Comparison of ENCODE assay signal across 26 mouse cellular contexts in genomic region chr1:131812006-131812405, GRCm38 (mm10). TPM values are rescaled to one million over a fixed set of nuclear protein-coding genes. Genes with fewer than 3 reads are reported as not detected.
DNase-seq lines count a peak whose midpoint lies in the region; ATAC-seq and TF ChIP-seq lines count a peak whose summit lies in the region.
"Had no signal": no experiment of that assay in that cellular context is flagged by ENCODE, and none has a peak within 500 bp of the region (broad histone marks: within the 10 kb centered on the region; RNA-seq: fewer than 3 reads in every experiment).

No protein-coding gene starts in this region.

- ATAC-seq in liver, embryonic 12.5 days, result no peak
- ATAC-seq in lung, postnatal 0 days, result 0 out of 2 replicates have a peak, but pooled peaks have one; percentile 17
- no peak for ATAC-seq in neural tube, embryonic 15.5 days (ENCODE audit: low FRiP score)
- ATAC-seq: forebrain, embryonic 14.5 days had no signal

- no peaks in the 10 kb centered on the region for H3K36me3 ChIP-seq in heart, embryonic 10.5 days
- peaks cover 34% of the 10 kb centered on the region for H3K36me3 ChIP-seq in liver, adult 2 months (ENCODE audit: control insufficient read depth, insufficient read depth, low read length)
- H3K36me3 ChIP-seq in liver, embryonic 12.5 days, result no peaks in the 10 kb centered on the region
- H3K36me3 ChIP-seq in lung, postnatal 0 days (ENCODE audit: insufficient read depth, low read length), result no peaks in the 10 kb centered on the region
- no peaks in the 10 kb centered on the region for H3K36me3 ChIP-seq in neural tube, embryonic 15.5 days
- H3K36me3 ChIP-seq: embryonic facial prominence, embryonic 13.5 days; embryonic facial prominence, embryonic 15.5 days; forebrain, embryonic 10.5 days; forebrain, embryonic 12.5 days had no signal

- WGBS in heart, embryonic 10.5 days, result 55% methylated on average over 9 of the region's 9 CpGs
- 80% methylated on average over 9 of the region's 9 CpGs for WGBS in liver, adult 2 months
- WGBS in liver, embryonic 12.5 days (ENCODE audit: insufficient replicate concordance), result 58% methylated on average over 9 of the region's 9 CpGs
- 40% methylated on average over 9 of the region's 9 CpGs for WGBS in lung, postnatal 0 days
- 48% methylated on average over 9 of the region's 9 CpGs for WGBS in lung, adult 2 months
- WGBS in neural tube, embryonic 15.5 days, result 78% methylated on average over 9 of the region's 9 CpGs

- peaks cover 19% of the 10 kb centered on the region for H3K27me3 ChIP-seq in heart, embryonic 10.5 days (ENCODE audit: insufficient read depth, poor library complexity, severe bottlenecking)
- no peaks in the 10 kb centered on the region for H3K27me3 ChIP-seq in liver, adult 2 months (ENCODE audit: control insufficient read depth, insufficient read depth, low read length)
- peaks cover 6% of the 10 kb centered on the region; the same call in 1 of the 2 replicates for H3K27me3 ChIP-seq in liver, embryonic 12.5 days (replicated peaks)
- H3K27me3 ChIP-seq in lung, postnatal 0 days (replicated peaks; ENCODE audit: insufficient read depth, low read length), result no peaks in the 10 kb centered on the region
- H3K27me3 ChIP-seq in neural tube, embryonic 15.5 days (replicated peaks), result no peaks in the 10 kb centered on the region
- H3K27me3 ChIP-seq: embryonic facial prominence, embryonic 15.5 days; forebrain, embryonic 12.5 days had no signal

- H3K4me3 ChIP-seq in heart, embryonic 10.5 days, result no peak overlapping the region
- H3K4me3 ChIP-seq in liver, adult 2 months (ENCODE audit: insufficient read depth, low read depth, low read length), result no peak overlapping the region
- H3K4me3 ChIP-seq in liver, embryonic 12.5 days, result no peak overlapping the region
- H3K4me3 ChIP-seq in lung, postnatal 0 days (ENCODE audit: low read depth, low read length), result no peak overlapping the region
- no peak overlapping the region for H3K4me3 ChIP-seq in lung, adult 2 months (replicated peaks; ENCODE audit: extremely low read depth, low read depth, low read length)
- no peak overlapping the region for H3K4me3 ChIP-seq in neural tube, embryonic 15.5 days (replicated peaks)
- H3K4me3 ChIP-seq: embryonic facial prominence, embryonic 13.5 days; embryonic facial prominence, embryonic 15.5 days; erythroblast, embryonic 14.5 days; forebrain, embryonic 10.5 days; forebrain, embryonic 12.5 days had no signal

- peaks cover 3% of the 10 kb centered on the region; the same call in 1 of the 2 replicates for H3K4me1 ChIP-seq in heart, embryonic 10.5 days
- H3K4me1 ChIP-seq in liver, adult 2 months (ENCODE audit: control insufficient read depth, insufficient read depth, low read length), result peaks cover 10% of the 10 kb centered on the region
- H3K4me1 ChIP-seq in liver, embryonic 12.5 days, result no peaks in the 10 kb centered on the region
- H3K4me1 ChIP-seq in lung, postnatal 0 days (ENCODE audit: insufficient read depth, low read depth, low read length), result 0 out of 2 replicates have a peak, but pooled peaks cover 3% of the 10 kb centered on the region
- no peaks in the 10 kb centered on the region for H3K4me1 ChIP-seq in lung, adult 2 months (ENCODE audit: control insufficient read depth, insufficient read depth, low read length)
- no peaks in the 10 kb centered on the region for H3K4me1 ChIP-seq in neural tube, embryonic 15.5 days
- H3K4me1 ChIP-seq: embryonic facial prominence, embryonic 13.5 days; embryonic facial prominence, embryonic 15.5 days; forebrain, embryonic 10.5 days; forebrain, embryonic 12.5 days had no signal

- no peak overlapping the region for H3K4me2 ChIP-seq in liver, embryonic 12.5 days
- no peak overlapping the region for H3K4me2 ChIP-seq in lung, postnatal 0 days (replicated peaks; ENCODE audit: low read depth, low read length)
- H3K4me2 ChIP-seq in neural tube, embryonic 15.5 days, result no peak overlapping the region
- H3K4me2 ChIP-seq: embryonic facial prominence, embryonic 13.5 days; embryonic facial prominence, embryonic 15.5 days; forebrain, embryonic 12.5 days had no signal

- 0 out of 2 replicates have a peak overlapping the region, but pooled peaks have one; percentile 19 for H3K27ac ChIP-seq in heart, embryonic 10.5 days
- peak overlapping the region; percentile 77 for H3K27ac ChIP-seq in liver, adult 2 months (replicated peaks; ENCODE audit: insufficient read depth, low read depth, low read length)
- no peak overlapping the region for H3K27ac ChIP-seq in liver, embryonic 12.5 days
- H3K27ac ChIP-seq in lung, postnatal 0 days (ENCODE audit: low read length), result no peak overlapping the region
- no peak overlapping the region for H3K27ac ChIP-seq in neural tube, embryonic 15.5 days (replicated peaks)
- H3K27ac ChIP-seq: embryonic facial prominence, embryonic 13.5 days; embryonic facial prominence, embryonic 15.5 days; forebrain, embryonic 10.5 days; forebrain, embryonic 12.5 days had no signal

- TF ChIP-seq POLR2A in liver, adult 2 months (IDR thresholded peaks at IDR 0.05; ENCODE audit: extremely low read depth, insufficient read depth, low read length), result no peak
- TF ChIP-seq POLR2A in lung, adult 2 months (IDR thresholded peaks at IDR 0.05; ENCODE audit: borderline replicate concordance, extremely low read depth, low read depth, low read length), result no peak

- DNase-seq in heart, embryonic 10.5 days (ENCODE audit: low spot score), result peak; percentile 75
- DNase-seq in heart, postnatal 25 days (ENCODE audit: low spot score), result no peak
- no peak for DNase-seq in liver, adult 2 months (ENCODE audit: extremely low read depth, low read depth, low spot score)
- DNase-seq in lung, postnatal 0 days (ENCODE audit: low spot score), result no peak
- DNase-seq in lung, adult 2 months, result no peak
- peak; percentile 21 for DNase-seq in neural tube, embryonic 10.5 days (ENCODE audit: extremely low spot score, low spot score)
- DNase-seq: adrenal gland, adult 2 months; adrenal gland, postnatal 10 days; adrenal gland, postnatal 25 days; cerebellum, adult 11 months; cerebellum, adult 18-20 months; cerebellum, adult 8-10 months; cerebellum, adult 9-11 months; cerebellum, postnatal 14 days; cerebellum, postnatal 36 days; embryo, embryonic 11 days had no signal

- TF ChIP-seq EP300 in lung, postnatal 0 days (IDR thresholded peaks at IDR 0.05), result no peak

- no peak overlapping the region for H3K9ac ChIP-seq in liver, adult 2 months (ENCODE audit: low read depth, low read length)
- no peak overlapping the region for H3K9ac ChIP-seq in liver, embryonic 12.5 days
- no peak overlapping the region for H3K9ac ChIP-seq in lung, postnatal 0 days (replicated peaks; ENCODE audit: low read depth)
- no peak overlapping the region for H3K9ac ChIP-seq in neural tube, embryonic 15.5 days (replicated peaks)
- H3K9ac ChIP-seq: embryonic facial prominence, embryonic 13.5 days; embryonic facial prominence, embryonic 15.5 days; forebrain, embryonic 12.5 days had no signal

- no peaks in the 10 kb centered on the region for H3K9me3 ChIP-seq in heart, embryonic 10.5 days
- no peaks in the 10 kb centered on the region for H3K9me3 ChIP-seq in liver, embryonic 12.5 days (replicated peaks)
- no peaks in the 10 kb centered on the region for H3K9me3 ChIP-seq in lung, postnatal 0 days (ENCODE audit: low read length)
- H3K9me3 ChIP-seq in neural tube, embryonic 15.5 days (replicated peaks), result no peaks in the 10 kb centered on the region
- H3K9me3 ChIP-seq: embryonic facial prominence, embryonic 13.5 days; embryonic facial prominence, embryonic 15.5 days; forebrain, embryonic 10.5 days; forebrain, embryonic 12.5 days had no signal

- TF ChIP-seq CTCF in liver, adult 2 months (IDR thresholded peaks at IDR 0.05; ENCODE audit: low read depth, low read length), result no peak
- TF ChIP-seq CTCF in lung, postnatal 0 days (IDR thresholded peaks at IDR 0.05), result no peak
- no peak for TF ChIP-seq CTCF in lung, adult 2 months (IDR thresholded peaks at IDR 0.05; ENCODE audit: insufficient read depth, low read length)

- intact Hi-C loops in heart, postnatal 25 days (cut with DNase I), result no loop called here

- no peaks in the 10 kb centered on the region for H3K79me2 ChIP-seq in liver, adult 2 months (ENCODE audit: control insufficient read depth, insufficient read depth, low read length)

RNA-seq across cellular contexts. Expression of gene Pm20d1, which starts 14.8 kb away (rescaled TPM):
- 2.1 and 3.1 TPM in 2 replicates for polyA plus RNA-seq in heart, embryonic 10.5 days (2016; fragmentation: Nextera tagmentation; extraction: Ambion mirVana)
- 1 to 10 TPM; 3.1 to 5.1 TPM for total RNA-seq in heart, postnatal 25 days (2021)
- 35.5 and 40.5 TPM in 2 replicates for total RNA-seq in liver, adult 2 months (2014; rRNA removed)
- polyA plus RNA-seq in liver, adult 2 months (2012; rRNA removed), result 62.0 and 78.1 TPM in 2 replicates
- 2.6 and 2.8 TPM in 2 replicates for polyA plus RNA-seq in liver, embryonic 12.5 days (2016; fragmentation: Nextera tagmentation; extraction: Ambion mirVana)
- polyA plus RNA-seq in lung, postnatal 0 days (2015; fragmentation: Nextera tagmentation; extraction: Ambion mirVana), result 1.6 TPM in 2 replicates
- polyA plus RNA-seq in lung, adult 2 months (2012; rRNA removed), result 1.8 and 2.6 TPM in 2 replicates
- 0.13 and 1.0 TPM in 2 replicates for polyA plus RNA-seq in neural tube, embryonic 15.5 days (2015; fragmentation: Nextera tagmentation; extraction: Ambion mirVana)
- total RNA-seq: common myeloid progenitor, adult 5-6 weeks; MEL had no signal
- polyA plus RNA-seq: erythroblast, embryonic 14.5 days had no signal

RNA-seq across cellular contexts. Expression of gene Slc41a1, which starts 15.3 kb away (rescaled TPM):
- polyA plus RNA-seq in heart, embryonic 10.5 days (2016; fragmentation: Nextera tagmentation; extraction: Ambion mirVana), result 8.8 and 9.6 TPM in 2 replicates
- 10 to 100 TPM; 52.4 to 61.4 TPM for total RNA-seq in heart, postnatal 25 days (2021)
- 1.3 and 1.5 TPM in 2 replicates for total RNA-seq in liver, adult 2 months (2014; rRNA removed)
- polyA plus RNA-seq in liver, adult 2 months (2012; rRNA removed), result 3.0 and 5.8 TPM in 2 replicates
- polyA plus RNA-seq in liver, embryonic 12.5 days (2016; fragmentation: Nextera tagmentation; extraction: Ambion mirVana), result 2.4 and 3.4 TPM in 2 replicates
- 12.1 and 13.1 TPM in 2 replicates for polyA plus RNA-seq in lung, postnatal 0 days (2015; fragmentation: Nextera tagmentation; extraction: Ambion mirVana)
- polyA plus RNA-seq in lung, adult 2 months (2012; rRNA removed), result 48.5 and 61.2 TPM in 2 replicates
- 15.0 and 16.1 TPM in 2 replicates for polyA plus RNA-seq in neural tube, embryonic 15.5 days (2015; fragmentation: Nextera tagmentation; extraction: Ambion mirVana)

RNA-seq across cellular contexts. Expression of gene Rab29, which starts 55.0 kb away (rescaled TPM):
- polyA plus RNA-seq in heart, embryonic 10.5 days (2016; fragmentation: Nextera tagmentation; extraction: Ambion mirVana), result 10.3 and 11.6 TPM in 2 replicates
- 10 to 100 TPM; 11.8 to 12.8 TPM for total RNA-seq in heart, postnatal 25 days (2021)
- 16.8 and 18.2 TPM in 2 replicates for total RNA-seq in liver, adult 2 months (2014; rRNA removed)
- 20.2 and 20.7 TPM in 2 replicates for polyA plus RNA-seq in liver, adult 2 months (2012; rRNA removed)
- polyA plus RNA-seq in liver, embryonic 12.5 days (2016; fragmentation: Nextera tagmentation; extraction: Ambion mirVana), result 11.2 and 11.6 TPM in 2 replicates
- 23.1 and 26.3 TPM in 2 replicates for polyA plus RNA-seq in lung, postnatal 0 days (2015; fragmentation: Nextera tagmentation; extraction: Ambion mirVana)
- polyA plus RNA-seq in lung, adult 2 months (2012; rRNA removed), result 22.2 and 31.5 TPM in 2 replicates
- 7.2 and 10.5 TPM in 2 replicates for polyA plus RNA-seq in neural tube, embryonic 15.5 days (2015; fragmentation: Nextera tagmentation; extraction: Ambion mirVana)

Comparison
In these comparisons a context has a peak if more than half of its experiments do, and no peak if none do; other contexts are left out.
1. DNase-seq: peak in heart, embryonic 10.5 days (single experiment) and neural tube, embryonic 10.5 days (single experiment); none in heart, postnatal 25 days (single experiment), liver, adult 2 months (single experiment), lung, postnatal 0 days (single experiment) and lung, adult 2 months (single experiment).
2. H3K27ac ChIP-seq: peak in heart, embryonic 10.5 days (single experiment) and liver, adult 2 months (single experiment); none in liver, embryonic 12.5 days (single experiment), lung, postnatal 0 days (single experiment) and neural tube, embryonic 15.5 days (single experiment).
3. RNA of gene Pm20d1, which starts 14.8 kb away (polyA plus RNA-seq): 62.0 to 78.1 TPM in liver, adult 2 months; 2.6 to 2.8 TPM in liver, embryonic 12.5 days, 1.8 to 2.6 TPM in lung, adult 2 months, 2.1 to 3.1 TPM in heart, embryonic 10.5 days, 1.6 TPM in lung, postnatal 0 days and 0.13 to 1.0 TPM in neural tube, embryonic 15.5 days; every median in the first group is over 10 times any median in the second.